Mouse (Mus musculus) forebrain, embryonic 11.5 days (tissue): ENCODE measurements around the gene Tmem266. TPM values are rescaled to one million over a fixed set of nuclear protein-coding genes. Genes with fewer than 3 reads are reported as not detected.

ENCODE experiments used
- ATAC-seq: fragments of 200-750 bp; cut with Nextera tagmentation; replicated peaks from 2 replicates; pipeline ENCODE4 v1.8.0; 2017; ENCODE audit warnings: moderate TSS enrichment; ENCODE audit not compliant: low FRiP score
- DNase-seq: peaks from one replicate; pipeline ENCODE4 v3.0.0-alpha.2; 2017; ENCODE audit warnings: low spot score
- H3K27ac ChIP-seq: fragments of 300-500 bp; sonication (generic); 2 replicates; pipeline ENCODE4 v1.5.1; 2014; ENCODE audit warnings: low read depth, low read length
- H3K27me3 ChIP-seq: fragments of 300-500 bp; sonication (generic); 2 replicates; pipeline ENCODE4 v1.6.1; 2014; ENCODE audit warnings: mild to moderate bottlenecking, low read length, mixed read lengths; ENCODE audit not compliant: control insufficient read depth, insufficient read depth
- H3K36me3 ChIP-seq: fragments of 300-500 bp; sonication (generic); 2 replicates; pipeline ENCODE4 v1.6.1; 2014; ENCODE audit warnings: mild to moderate bottlenecking, low read length, moderate library complexity, mixed read lengths; ENCODE audit not compliant: control insufficient read depth, insufficient read depth
- H3K4me1 ChIP-seq: fragments of 300-500 bp; sonication (generic); replicated peaks from 2 replicates; pipeline ENCODE4 v1.6.1; 2014; ENCODE audit warnings: low read length, mixed read lengths; ENCODE audit not compliant: control insufficient read depth, insufficient read depth
- H3K4me2 ChIP-seq: fragments of 300-500 bp; sonication (generic); 2 replicates; pipeline ENCODE4 v1.6.1; 2014; ENCODE audit warnings: low read depth, mild to moderate bottlenecking, low read length, moderate library complexity, mixed read lengths; ENCODE audit not compliant: severe bottlenecking
- H3K4me3 ChIP-seq: fragments of 300-500 bp; sonication (generic); 2 replicates; pipeline ENCODE4 v1.5.1; 2014; ENCODE audit warnings: low read depth, low read length
- H3K9ac ChIP-seq: fragments of 300-500 bp; sonication (generic); 2 replicates; pipeline ENCODE4 v1.6.1; 2014; ENCODE audit warnings: low read length
- H3K9me3 ChIP-seq: fragments of 300-500 bp; sonication (generic); 2 replicates; pipeline ENCODE4 v1.6.1; 2016; ENCODE audit warnings: low read length, mixed read lengths; ENCODE audit not compliant: control insufficient read depth
- WGBS: fragments of 180-500 bp; shearing (Covaris S2); extraction: QIAGEN DNeasy Blood & Tissue Kit; methylation state at CpG from one replicate; pipeline ENCODE4 v1.1.7; 2014; 5-methylcytosine and 5-hydroxymethylcytosine counted together
- polyA plus RNA-seq: library from polyadenylated mRNA; unstranded; fragments of >200 nt; fragmentation: Nextera tagmentation; extraction: Ambion mirVana; gene quantifications from 2 replicates; pipeline ENCODE4 v1.2.1, GENCODE M21; 2014

Tmem266 gene
- polyA plus RNA-seq, 1 experiment from 2014 or later, result not detected

GRCm38 (mm10) chr9:55398985-55399554 lies 72.4 kb downstream of the Tmem266 start:
- ATAC-seq, result no peak
- no peaks in the 10 kb centered on the region for H3K36me3 ChIP-seq
- H3K27ac ChIP-seq, result no peak overlapping the region
- 81% methylated on average over 7 of the region's 7 CpGs for WGBS
- H3K4me1 ChIP-seq, result no peaks in the 10 kb centered on the region
- DNase-seq, result no peak
- no peak overlapping the region for H3K9ac ChIP-seq
- H3K4me3 ChIP-seq, result no peak overlapping the region
- H3K4me2 ChIP-seq, result no peak overlapping the region
- no peaks in the 10 kb centered on the region for H3K9me3 ChIP-seq
- no peaks in the 10 kb centered on the region for H3K27me3 ChIP-seq

GRCm38 (mm10) chr9:55402276-55402675 lies 75.6 kb downstream of the Tmem266 start:
- H3K4me1 ChIP-seq, result no peaks in the 10 kb centered on the region
- no peaks in the 10 kb centered on the region for H3K27me3 ChIP-seq
- H3K9ac ChIP-seq, result no peak overlapping the region
- no peak overlapping the region for H3K27ac ChIP-seq
- no peaks in the 10 kb centered on the region for H3K36me3 ChIP-seq
- ATAC-seq (no peak), DNase-seq (no peak)
- WGBS, result 86% methylated on average over 7 of the region's 7 CpGs
- H3K4me3 ChIP-seq, result no peak overlapping the region
- H3K9me3 ChIP-seq, result no peaks in the 10 kb centered on the region
- no peak overlapping the region for H3K4me2 ChIP-seq

- H3K9ac ChIP-seq, result no peak overlapping the region
- H3K9me3 ChIP-seq, result no peaks in the 10 kb centered on the region
- H3K27me3 ChIP-seq, result no peaks in the 10 kb centered on the region
- no peak for DNase-seq
- no peak overlapping the region for H3K4me2 ChIP-seq
- H3K4me1 ChIP-seq, result no peaks in the 10 kb centered on the region
- H3K4me3 ChIP-seq, result no peak overlapping the region
- no peak for ATAC-seq
- WGBS, result 90% methylated on average over 4 of the region's 4 CpGs
- H3K36me3 ChIP-seq, result no peaks in the 10 kb centered on the region
- H3K27ac ChIP-seq, result no peak overlapping the region
These were observed 77.5 kb downstream of the Tmem266 start for GRCm38 (mm10) chr9:55404256-55404655.

- Histone ChIP-seq H3K4me1 (no peaks in the 10 kb centered on the region), H3K4me3 (no peak overlapping the region), H3K27ac (no peak overlapping the region), H3K36me3 (no peaks in the 10 kb centered on the region), H3K9me3 (no peaks in the 10 kb centered on the region), H3K27me3 (no peaks in the 10 kb centered on the region), H3K4me2 (no peak overlapping the region), H3K9ac (no peak overlapping the region)
- DNase-seq, result no peak
- WGBS, result 83% methylated on average over 6 of the region's 6 CpGs
- no peak for ATAC-seq
These were observed 78.4 kb downstream of the Tmem266 start for GRCm38 (mm10) chr9:55404976-55405702.

GRCm38 (mm10) chr9:55406773-55407172 lies 80.1 kb downstream of the Tmem266 start:
- Histone ChIP-seq H3K4me1 (no peaks in the 10 kb centered on the region), H3K27ac (no peak overlapping the region), H3K9ac (no peak overlapping the region), H3K4me2 (no peak overlapping the region), H3K27me3 (no peaks in the 10 kb centered on the region), H3K36me3 (no peaks in the 10 kb centered on the region), H3K4me3 (no peak overlapping the region), H3K9me3 (no peaks in the 10 kb centered on the region)
- ATAC-seq (no peak), DNase-seq (no peak)
- 75% methylated on average over 2 of the region's 2 CpGs for WGBS

- no peak overlapping the region for H3K27ac ChIP-seq
- no peaks in the 10 kb centered on the region for H3K27me3 ChIP-seq
- no peak for ATAC-seq
- no peak overlapping the region for H3K4me2 ChIP-seq
- no peak overlapping the region for H3K4me3 ChIP-seq
- no peaks in the 10 kb centered on the region for H3K9me3 ChIP-seq
- no peaks in the 10 kb centered on the region for H3K4me1 ChIP-seq
- no peak for DNase-seq
- H3K9ac ChIP-seq, result no peak overlapping the region
- WGBS, result 54% methylated on average over 4 of the region's 4 CpGs
- H3K36me3 ChIP-seq, result no peaks in the 10 kb centered on the region
These were observed 82.1 kb downstream of the Tmem266 start for GRCm38 (mm10) chr9:55408851-55409250.

GRCm38 (mm10) chr9:55409833-55410232 lies 83.1 kb downstream of the Tmem266 start:
- ATAC-seq, result no peak
- H3K27ac ChIP-seq, result no peak overlapping the region
- no peak for DNase-seq
- no peaks in the 10 kb centered on the region for H3K36me3 ChIP-seq
- H3K27me3 ChIP-seq, result no peaks in the 10 kb centered on the region
- no peak overlapping the region for H3K4me2 ChIP-seq
- 44% methylated on average over 3 of the region's 3 CpGs for WGBS
- no peaks in the 10 kb centered on the region for H3K4me1 ChIP-seq
- H3K4me3 ChIP-seq, result no peak overlapping the region
- H3K9me3 ChIP-seq, result no peaks in the 10 kb centered on the region
- H3K9ac ChIP-seq, result no peak overlapping the region

GRCm38 (mm10) chr9:55410430-55410829 lies 83.7 kb downstream of the Tmem266 start:
- ATAC-seq (no peak), DNase-seq (no peak)
- Histone ChIP-seq H3K4me1 (no peaks in the 10 kb centered on the region), H3K27ac (no peak overlapping the region), H3K27me3 (no peaks in the 10 kb centered on the region), H3K4me2 (no peak overlapping the region), H3K9me3 (no peaks in the 10 kb centered on the region), H3K9ac (no peak overlapping the region), H3K36me3 (no peaks in the 10 kb centered on the region), H3K4me3 (no peak overlapping the region)
- 61% methylated on average over 6 of the region's 6 CpGs for WGBS

- no peak overlapping the region for H3K4me3 ChIP-seq
- H3K4me2 ChIP-seq, result no peak overlapping the region
These were observed 84.4 kb downstream of the Tmem266 start for GRCm38 (mm10) chr9:55411154-55411553.

More at GRCm38 (mm10) chr9:55411154-55411553, 84.4 kb downstream of the Tmem266 start:
- no peaks in the 10 kb centered on the region for H3K27me3 ChIP-seq
- H3K9ac ChIP-seq, result no peak overlapping the region
- ATAC-seq (no peak), DNase-seq (no peak)
- WGBS, result 45% methylated on average over 6 of the region's 6 CpGs
- H3K9me3 ChIP-seq, result no peaks in the 10 kb centered on the region
- H3K4me1 ChIP-seq, result no peaks in the 10 kb centered on the region
- H3K36me3 ChIP-seq, result no peaks in the 10 kb centered on the region
- H3K27ac ChIP-seq, result no peak overlapping the region
